Mouse (Mus musculus) liver, embryonic 11.5 days (tissue): Measurements from ENCODE around the gene Gm9837. TPM values are rescaled to one million over a fixed set of nuclear protein-coding genes. Genes with fewer than 3 reads are reported as not detected.

Experiments
- ATAC-seq: fragments of 200-750 bp; cut with Nextera tagmentation; replicated peaks from 2 replicates; pipeline ENCODE4 v1.8.0; 2017; ENCODE audit warnings: moderate number of reproducible peaks, mild to moderate bottlenecking, moderate TSS enrichment, moderate library complexity; ENCODE audit not compliant: low FRiP score
- DNase-seq: peaks from one replicate; pipeline ENCODE4 v3.0.0-alpha.2; 2017; ENCODE audit warnings: low spot score
- H3K27ac ChIP-seq: fragments of 300-500 bp; sonication (generic); 2 replicates; pipeline ENCODE4 v1.5.1; 2014; ENCODE audit warnings: mild to moderate bottlenecking, low read depth, low read length, control low read depth
- H3K27me3 ChIP-seq: fragments of 300-500 bp; sonication (generic); replicated peaks from 2 replicates; pipeline ENCODE4 v1.6.1; 2014; ENCODE audit warnings: low read length, mixed read lengths; ENCODE audit not compliant: control insufficient read depth, insufficient read depth
- H3K36me3 ChIP-seq: fragments of 300-500 bp; sonication (generic); 2 replicates; pipeline ENCODE4 v1.6.1; 2014; ENCODE audit warnings: mild to moderate bottlenecking, low read length, moderate library complexity, mixed read lengths; ENCODE audit not compliant: control insufficient read depth, insufficient read depth
- H3K4me1 ChIP-seq: fragments of 300-500 bp; sonication (generic); replicated peaks from 2 replicates; pipeline ENCODE4 v1.6.1; 2014; ENCODE audit warnings: low read length, mixed read lengths; ENCODE audit not compliant: control insufficient read depth, insufficient read depth
- H3K4me2 ChIP-seq: fragments of 300-500 bp; sonication (generic); 2 replicates; pipeline ENCODE4 v1.6.1; 2014; ENCODE audit warnings: mild to moderate bottlenecking, control low read depth, moderate library complexity
- H3K4me3 ChIP-seq: fragments of 300-500 bp; sonication (generic); 2 replicates; pipeline ENCODE4 v1.5.1; 2014; ENCODE audit warnings: low read depth, low read length, control low read depth
- H3K9ac ChIP-seq: fragments of 300-500 bp; sonication (generic); 2 replicates; pipeline ENCODE4 v1.6.1; 2014; ENCODE audit warnings: low read depth, low read length, control low read depth
- H3K9me3 ChIP-seq: fragments of 300-500 bp; sonication (generic); 2 replicates; pipeline ENCODE4 v1.6.1; 2016; ENCODE audit warnings: low read length, inconsistent platforms, mixed read lengths; ENCODE audit not compliant: control insufficient read depth
- WGBS: fragments of 180-500 bp; shearing (Covaris S2); extraction: QIAGEN DNeasy Blood & Tissue Kit; methylation state at CpG from one replicate; pipeline ENCODE4 v1.1.7; 2014; 5-methylcytosine and 5-hydroxymethylcytosine counted together
- polyA plus RNA-seq: library from polyadenylated mRNA; unstranded; fragments of >200 nt; fragmentation: Nextera tagmentation; extraction: Ambion mirVana; gene quantifications from 2 replicates; pipeline ENCODE4 v1.2.1, GENCODE M21; 2014

The Gm9837 gene
- polyA plus RNA-seq, 1 experiment from 2014 or later, result not detected

DNA sequence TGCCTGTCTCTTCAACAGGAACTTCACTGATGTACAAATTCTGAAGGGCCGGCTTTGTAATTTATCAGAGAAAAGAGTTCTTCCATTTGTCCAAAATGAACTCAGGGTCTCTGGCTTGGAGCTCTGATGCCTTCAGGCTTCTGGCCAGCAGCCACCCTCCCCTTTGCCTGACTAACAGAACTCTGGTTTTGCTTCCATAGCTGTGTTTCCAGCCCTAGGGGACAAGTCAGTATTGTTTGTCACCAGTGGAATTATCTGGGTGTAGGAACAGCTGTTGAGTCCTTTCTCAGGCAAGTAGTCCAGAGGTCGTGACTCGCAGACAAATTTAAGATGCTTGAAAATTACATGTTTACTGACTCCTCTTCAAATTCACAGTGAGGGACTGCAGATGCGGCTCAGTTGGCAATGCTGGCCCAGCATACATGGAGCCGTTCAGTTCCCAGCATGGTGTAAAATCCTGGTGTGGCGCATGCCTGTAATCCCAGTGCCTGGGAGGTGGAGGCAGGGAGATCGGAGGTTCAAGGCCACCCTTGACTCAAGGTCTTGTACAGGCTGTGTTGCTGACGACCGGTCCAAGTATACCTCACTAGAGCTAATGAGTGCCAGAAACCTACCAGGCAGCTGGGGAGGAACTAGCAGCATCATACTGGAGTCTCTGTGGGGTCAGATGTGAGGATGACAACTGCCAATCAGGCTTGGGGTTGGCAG lies 37.0 kb upstream of the Gm9837 start:
- Histone ChIP-seq H3K27me3 (no peaks in the 10 kb centered on the region), H3K36me3 (no peaks in the 10 kb centered on the region), H3K4me1 (no peaks in the 10 kb centered on the region), H3K9ac (no peak overlapping the region), H3K27ac (no peak overlapping the region), H3K4me2 (no peak overlapping the region), H3K4me3 (no peak overlapping the region), H3K9me3 (no peaks in the 10 kb centered on the region)
- WGBS, result 88% methylated on average over 9 of the region's 9 CpGs
- ATAC-seq (no peak), DNase-seq (no peak)

DNA sequence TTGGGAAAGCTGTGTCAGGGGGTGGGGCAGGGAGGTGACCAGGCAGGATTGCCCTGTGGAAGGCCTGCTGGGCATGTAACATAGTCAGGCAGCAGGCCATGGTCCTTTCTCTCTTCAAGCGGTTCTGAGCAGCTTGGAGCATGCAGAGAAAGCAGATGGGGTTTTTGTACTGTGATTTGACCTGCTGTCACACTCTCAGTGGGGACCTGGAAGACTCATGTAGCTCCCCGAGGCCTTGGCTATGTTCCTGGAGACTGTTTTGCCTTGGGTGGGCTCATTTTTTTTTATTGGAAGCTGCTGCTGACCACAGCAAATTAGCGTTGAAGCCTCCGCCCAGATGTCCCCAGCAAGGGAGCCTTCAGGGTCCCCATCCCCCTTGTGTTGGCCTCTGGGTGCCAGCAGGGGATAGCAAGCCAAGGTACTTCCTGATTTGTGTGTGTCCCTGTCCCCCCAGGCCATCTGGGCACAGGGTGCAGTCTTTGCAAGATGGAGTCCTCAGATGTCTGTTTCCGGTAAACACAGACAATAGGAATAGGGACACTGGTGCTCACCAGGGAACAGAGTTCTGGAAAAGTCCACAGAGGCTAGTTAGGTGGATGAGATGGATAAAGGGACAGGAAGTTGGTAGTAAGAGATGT lies 34.9 kb upstream of the Gm9837 start:
- Histone ChIP-seq H3K27ac (no peak overlapping the region), H3K9ac (no peak overlapping the region), H3K27me3 (peaks cover 5% of the 10 kb centered on the region), H3K4me1 (peaks cover 3% of the 10 kb centered on the region; the same call in 1 of the 2 replicates), H3K36me3 (no peaks in the 10 kb centered on the region), H3K9me3 (no peaks in the 10 kb centered on the region), H3K4me3 (no peak overlapping the region), H3K4me2 (no peak overlapping the region)
- 72% methylated on average over 5 of the region's 5 CpGs for WGBS
- ATAC-seq (no peak), DNase-seq (no peak)

DNA sequence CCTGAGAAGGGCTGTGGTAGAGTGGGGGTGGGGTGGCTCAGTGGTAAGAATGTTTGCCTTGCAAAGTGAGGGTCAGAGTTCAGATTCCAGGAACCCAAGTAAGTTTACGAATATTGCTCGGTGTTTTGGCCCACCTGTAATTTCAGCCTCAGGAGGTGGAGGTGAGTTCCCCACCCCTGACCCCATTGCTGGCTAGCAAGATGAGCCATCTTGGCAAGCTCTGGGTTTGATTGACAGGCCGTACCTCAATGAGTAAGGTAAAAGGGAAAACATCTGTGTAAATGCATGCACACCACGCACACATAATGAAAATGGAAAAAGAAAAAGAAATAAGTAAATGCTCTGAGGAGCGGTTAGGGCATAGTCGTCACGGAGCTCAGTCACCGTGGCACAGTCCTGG lies 34.1 kb upstream of the Gm9837 start:
- ATAC-seq (no peak), DNase-seq (no peak)
- Histone ChIP-seq H3K4me1 (peaks cover 3% of the 10 kb centered on the region; the same call in 1 of the 2 replicates), H3K36me3 (no peaks in the 10 kb centered on the region), H3K27ac (no peak overlapping the region), H3K9ac (no peak overlapping the region), H3K4me2 (no peak overlapping the region), H3K27me3 (peaks cover 5% of the 10 kb centered on the region), H3K9me3 (no peaks in the 10 kb centered on the region), H3K4me3 (no peak overlapping the region)
- 88% methylated on average over 8 of the region's 8 CpGs for WGBS

DNA sequence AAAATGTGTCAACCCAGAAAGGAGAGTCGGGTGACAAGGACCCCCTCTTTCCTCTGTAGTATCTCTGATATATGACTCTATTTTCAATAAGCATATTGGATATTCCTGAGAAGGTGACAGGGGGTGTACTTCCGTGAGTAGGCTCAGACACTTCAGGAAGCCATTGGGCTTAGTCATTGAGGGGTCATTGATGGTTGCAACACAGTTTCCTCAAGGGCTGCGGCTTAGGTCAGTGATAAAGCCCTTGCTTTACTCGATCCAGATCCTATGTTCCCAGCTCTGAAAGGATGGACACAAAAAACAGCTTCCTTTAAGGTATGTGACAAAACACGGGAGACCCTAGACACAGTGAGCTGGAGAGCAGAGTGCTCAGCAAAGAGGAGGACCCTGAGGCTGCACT lies 33.5 kb upstream of the Gm9837 start:
- no peak overlapping the region for H3K4me2 ChIP-seq
- no peak overlapping the region for H3K9ac ChIP-seq
- no peak overlapping the region for H3K4me3 ChIP-seq
- H3K4me1 ChIP-seq, result peaks cover 3% of the 10 kb centered on the region; the same call in 1 of the 2 replicates
- H3K9me3 ChIP-seq, result no peaks in the 10 kb centered on the region
- H3K27me3 ChIP-seq, result peaks cover 5% of the 10 kb centered on the region
- ATAC-seq, result no peak
- DNase-seq, result no peak
- WGBS, result 54% methylated on average over 5 of the region's 5 CpGs
- no peaks in the 10 kb centered on the region for H3K36me3 ChIP-seq
- no peak overlapping the region for H3K27ac ChIP-seq

DNA sequence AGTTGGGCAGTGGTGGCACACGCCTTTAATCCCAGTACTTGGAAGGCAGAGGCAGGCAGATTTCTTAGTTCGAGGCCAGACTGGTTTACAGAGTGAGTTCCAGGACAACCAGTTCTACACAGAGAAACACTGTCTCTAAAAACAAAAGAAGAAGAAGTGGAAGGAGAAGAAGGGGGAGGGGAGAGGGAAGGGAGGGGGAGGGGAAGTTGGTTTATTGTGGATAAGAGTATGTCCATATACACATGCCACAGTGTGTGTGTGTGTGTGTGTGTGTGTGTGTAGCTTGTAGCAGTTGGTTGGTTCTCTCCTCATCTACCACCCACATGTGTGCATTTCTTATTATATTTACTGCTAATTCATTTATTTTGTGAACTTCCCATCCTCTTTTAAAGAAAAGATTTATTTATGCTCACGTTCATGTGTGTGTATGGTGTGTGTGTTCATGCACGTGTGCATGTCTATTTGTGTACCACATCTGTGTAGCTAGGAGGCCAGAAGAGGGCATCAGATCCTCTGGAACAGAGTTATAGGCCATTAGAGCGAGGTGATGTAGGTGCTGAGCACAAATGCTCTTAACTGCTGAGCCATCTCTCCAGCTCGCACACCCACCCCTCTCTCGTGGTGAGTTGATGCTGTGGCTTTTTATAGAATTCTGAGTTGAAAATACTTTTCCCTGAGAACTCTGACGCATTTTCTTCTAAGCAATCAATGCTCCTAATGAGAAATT lies 31.9 kb upstream of the Gm9837 start:
- Histone ChIP-seq H3K9me3 (no peaks in the 10 kb centered on the region), H3K27ac (no peak overlapping the region), H3K4me2 (no peak overlapping the region), H3K4me1 (peaks cover 3% of the 10 kb centered on the region; the same call in 1 of the 2 replicates), H3K4me3 (no peak overlapping the region), H3K9ac (no peak overlapping the region), H3K36me3 (no peaks in the 10 kb centered on the region), H3K27me3 (peaks cover 5% of the 10 kb centered on the region)
- DNase-seq (no peak), ATAC-seq (no peak)
- 66% methylated on average over 8 of the region's 8 CpGs for WGBS

DNA sequence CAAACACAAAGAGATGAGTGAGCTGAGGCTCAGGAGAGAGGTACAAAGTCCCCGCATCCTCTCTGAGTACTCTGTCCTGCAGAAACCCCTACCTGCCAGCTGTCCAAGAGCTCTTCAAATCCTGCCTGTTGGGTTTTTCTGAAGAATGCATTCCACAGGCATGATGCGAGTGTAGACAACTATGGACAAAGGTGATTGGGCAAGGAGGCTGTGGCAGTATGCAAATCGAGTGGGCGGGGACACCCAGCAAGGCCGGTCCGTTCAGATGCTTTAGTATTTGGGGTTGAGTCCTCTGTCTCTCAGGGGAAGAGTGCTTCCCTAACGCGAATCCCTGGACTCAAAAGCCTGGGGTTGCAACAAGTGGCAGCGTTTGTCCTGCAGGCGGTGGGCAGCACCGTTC lies 30.3 kb upstream of the Gm9837 start:
- peaks cover 3% of the 10 kb centered on the region; the same call in 1 of the 2 replicates for H3K4me1 ChIP-seq
- no peak overlapping the region for H3K9ac ChIP-seq
- H3K36me3 ChIP-seq, result no peaks in the 10 kb centered on the region
- DNase-seq, result no peak
- no peaks in the 10 kb centered on the region for H3K9me3 ChIP-seq
- H3K4me3 ChIP-seq, result no peak overlapping the region
- peaks cover 5% of the 10 kb centered on the region for H3K27me3 ChIP-seq
- H3K4me2 ChIP-seq, result peak overlapping the region; percentile 10; the same call in 1 of the 2 replicates
- no peak for ATAC-seq
- 8% methylated on average over 11 of the region's 11 CpGs for WGBS
- no peak overlapping the region for H3K27ac ChIP-seq

DNA sequence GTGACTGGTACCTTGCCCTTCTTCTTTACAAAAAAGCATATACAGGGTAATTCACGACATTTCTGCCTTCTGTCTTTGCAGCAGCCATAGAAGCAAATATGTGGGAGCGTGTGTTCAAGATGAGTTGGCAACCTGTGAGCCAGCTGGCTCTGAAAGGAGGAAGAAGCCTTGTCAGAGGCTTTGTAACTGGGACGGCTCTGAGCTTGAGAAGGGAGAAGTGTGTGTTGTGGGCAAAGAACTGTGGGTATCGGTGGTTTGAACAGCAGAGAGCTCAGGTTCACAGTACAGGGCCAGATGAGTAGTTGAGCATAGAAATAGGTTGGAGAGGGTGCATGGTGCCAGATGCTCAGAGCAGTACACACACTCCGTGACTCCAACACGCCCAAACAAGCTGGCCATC lies 26.7 kb upstream of the Gm9837 start:
- peaks cover 4% of the 10 kb centered on the region for H3K4me1 ChIP-seq
- 52% methylated on average over 6 of the region's 6 CpGs for WGBS
- H3K27ac ChIP-seq, result no peak overlapping the region
- H3K9me3 ChIP-seq, result no peaks in the 10 kb centered on the region
- H3K4me2 ChIP-seq, result no peak overlapping the region
- DNase-seq (no peak), ATAC-seq (no peak)
- H3K4me3 ChIP-seq, result no peak overlapping the region
- no peak overlapping the region for H3K9ac ChIP-seq
- H3K27me3 ChIP-seq, result peaks cover 5% of the 10 kb centered on the region
- H3K36me3 ChIP-seq, result no peaks in the 10 kb centered on the region

DNA sequence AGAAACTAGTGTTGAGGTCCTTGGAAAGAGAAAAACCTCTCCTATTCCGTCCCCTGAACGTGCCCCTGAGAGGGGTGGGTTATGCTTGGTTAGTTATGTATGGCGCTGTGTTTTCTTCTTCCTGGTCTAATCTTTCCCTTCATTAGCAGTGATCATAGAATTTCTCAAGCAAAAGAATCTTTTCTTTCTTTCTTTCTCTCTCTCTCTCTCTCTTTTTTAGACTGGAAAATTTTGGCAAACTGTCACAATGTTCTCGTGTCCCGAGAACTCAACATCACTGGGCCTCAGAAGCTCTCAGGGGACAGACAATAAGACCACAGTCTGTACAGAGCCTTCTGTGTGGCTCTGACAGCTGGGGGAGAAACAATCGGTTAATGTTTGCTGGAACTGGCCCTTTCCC lies 25.1 kb upstream of the Gm9837 start:
- no peak overlapping the region for H3K9ac ChIP-seq
- no peak overlapping the region for H3K27ac ChIP-seq
- no peak for ATAC-seq
- no peak overlapping the region for H3K4me3 ChIP-seq
- no peak overlapping the region for H3K4me2 ChIP-seq
- peaks cover under 1% of the 10 kb centered on the region for H3K27me3 ChIP-seq
- H3K36me3 ChIP-seq, result no peaks in the 10 kb centered on the region
- DNase-seq, result no peak
- peaks cover 4% of the 10 kb centered on the region for H3K4me1 ChIP-seq
- H3K9me3 ChIP-seq, result no peaks in the 10 kb centered on the region
- 78% methylated on average over 6 of the region's 6 CpGs for WGBS
